Mouse (Mus musculus) midbrain, postnatal 0 days (tissue): Measurements from ENCODE around the gene E330021D16Rik. TPM values are rescaled to one million over a fixed set of nuclear protein-coding genes. Genes with fewer than 3 reads are reported as not detected.

Source experiments
- ATAC-seq: fragments of 200-750 bp; cut with Nextera tagmentation; 2 replicates; pipeline ENCODE4 v1.8.0; 2017; ENCODE audit warnings: moderate number of reproducible peaks, mild to moderate bottlenecking, moderate TSS enrichment, moderate library complexity; ENCODE audit not compliant: low FRiP score
- DNase-seq: peaks from one replicate; pipeline ENCODE4 v3.0.0-alpha.2; 2015; ENCODE audit warnings: low spot score
- H3K27ac ChIP-seq: fragments of 300-500 bp; sonication (generic); 2 replicates; pipeline ENCODE4 v1.5.1; 2014; ENCODE audit warnings: low read depth, mild to moderate bottlenecking, low read length, mixed read lengths
- H3K27me3 ChIP-seq: fragments of 300-500 bp; sonication (generic); 2 replicates; pipeline ENCODE4 v1.6.1; 2014; ENCODE audit warnings: low read length, control low read depth, mixed read lengths; ENCODE audit not compliant: insufficient read depth
- H3K36me3 ChIP-seq: fragments of 300-500 bp; sonication (generic); 2 replicates; pipeline ENCODE4 v1.6.1; 2014; ENCODE audit warnings: low read length, control low read depth, mixed read lengths; ENCODE audit not compliant: insufficient read depth
- H3K4me1 ChIP-seq: fragments of 300-500 bp; sonication (generic); 2 replicates; pipeline ENCODE4 v1.6.1; 2014; ENCODE audit warnings: mild to moderate bottlenecking, control low read depth, antibody characterized with exemption, low read length, mixed read lengths; ENCODE audit not compliant: insufficient read depth
- H3K4me2 ChIP-seq: fragments of 300-500 bp; sonication (generic); 2 replicates; pipeline ENCODE4 v1.6.1; 2014; ENCODE audit warnings: low read depth, mild to moderate bottlenecking, low read length, mixed read lengths; ENCODE audit not compliant: poor library complexity, severe bottlenecking
- H3K4me3 ChIP-seq: fragments of 300-500 bp; sonication (generic); 2 replicates; pipeline ENCODE4 v1.5.1; 2014; ENCODE audit warnings: low read depth, mild to moderate bottlenecking, low read length, moderate library complexity
- H3K9ac ChIP-seq: fragments of 300-500 bp; sonication (generic); replicated peaks from 2 replicates; pipeline ENCODE4 v1.6.1; 2014; ENCODE audit warnings: mild to moderate bottlenecking, low read length, moderate library complexity, mixed read lengths; ENCODE audit not compliant: poor library complexity, severe bottlenecking
- H3K9me3 ChIP-seq: fragments of 300-500 bp; sonication (generic); 2 replicates; pipeline ENCODE4 v1.6.1; 2016; ENCODE audit warnings: low read length, control low read depth
- CTCF ChIP-seq: IDR thresholded peaks from 2 replicates; pipeline ENCODE4 v1.5.1; 2016; ENCODE audit warnings: antibody characterized with exemption, mild to moderate bottlenecking
- WGBS: fragments of 180-500 bp; shearing (Covaris S2); extraction: QIAGEN DNeasy Blood & Tissue Kit; methylation state at CpG from one replicate; pipeline ENCODE4 v1.1.7; 2014; 5-methylcytosine and 5-hydroxymethylcytosine counted together
- polyA plus RNA-seq: library from polyadenylated mRNA; unstranded; fragments of >200 nt; fragmentation: Nextera tagmentation; extraction: Ambion mirVana; gene quantifications from 2 replicates; pipeline ENCODE4 v1.2.1, GENCODE M21; 2015
- total RNA-seq: library from RNA; depleted of rRNA; stranded (reverse); fragments of >200 nt; gene quantifications from 2 replicates; pipeline ENCODE4 v1.2.3, GENCODE M21; 2014

E330021D16Rik gene
- total and polyA plus RNA-seq, 2 experiments from 2014 or later = not detected

DNA sequence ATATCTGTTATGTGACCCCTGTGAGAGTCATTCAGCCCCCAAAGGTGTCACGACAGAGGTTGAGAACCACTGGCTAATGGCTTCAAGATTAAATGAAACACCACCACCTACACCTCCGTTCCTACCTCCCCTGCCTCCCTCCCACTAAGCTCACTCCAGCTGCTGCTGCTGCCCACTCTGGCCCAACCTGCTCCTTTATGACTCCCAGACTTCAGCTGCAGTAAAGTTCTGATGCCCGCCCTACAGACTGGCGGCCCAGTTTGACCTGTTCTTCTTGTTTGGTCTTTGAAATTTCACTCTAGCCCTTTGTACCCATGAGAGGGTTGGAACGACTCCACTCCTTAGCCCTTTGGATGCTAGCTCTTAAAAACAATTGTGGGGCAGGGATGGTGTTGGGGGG, 10.6 kb upstream of the E330021D16Rik start:
- 92% methylated on average over 5 of the region's 5 CpGs for WGBS
- ATAC-seq = no peak
- no peak for TF ChIP-seq CTCF

DNA sequence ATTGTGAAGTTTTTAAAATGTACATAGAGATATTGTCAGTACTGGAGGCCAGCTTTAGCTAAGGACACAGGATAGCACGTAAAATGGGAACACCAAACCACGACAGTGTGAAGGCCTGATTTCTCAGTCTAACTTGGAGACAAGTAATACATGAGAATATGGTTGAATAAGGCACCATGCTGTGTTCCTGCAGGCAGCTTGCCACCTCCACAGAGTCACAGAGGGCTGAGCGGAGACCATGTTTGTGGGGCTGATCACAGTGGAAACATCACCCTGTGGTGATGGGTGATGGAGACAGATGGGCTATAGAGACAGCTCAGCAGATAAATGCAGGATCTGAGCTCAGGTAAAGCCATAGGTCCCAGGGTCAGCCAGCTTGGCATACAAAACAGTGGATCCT, 8.8 kb upstream of the E330021D16Rik start:
- no peak for ATAC-seq
- Histone ChIP-seq H3K36me3 (no peaks in the 10 kb centered on the region), H3K9ac (no peak overlapping the region), H3K4me1 (no peaks in the 10 kb centered on the region), H3K9me3 (no peaks in the 10 kb centered on the region), H3K27me3 (no peaks in the 10 kb centered on the region), H3K4me3 (no peak overlapping the region), H3K4me2 (no peak overlapping the region), H3K27ac (no peak overlapping the region)
- no peak for TF ChIP-seq CTCF
- no peak for DNase-seq
- 85% methylated on average over 3 of the region's 3 CpGs for WGBS

More for the DNA sequence above, 10.6 kb upstream of the E330021D16Rik start:
- Histone ChIP-seq H3K27me3 (no peaks in the 10 kb centered on the region), H3K4me2 (no peak overlapping the region), H3K9ac (no peak overlapping the region), H3K36me3 (no peaks in the 10 kb centered on the region), H3K4me1 (no peaks in the 10 kb centered on the region), H3K27ac (no peak overlapping the region), H3K4me3 (no peak overlapping the region), H3K9me3 (no peaks in the 10 kb centered on the region)
- DNase-seq = no peak

DNA sequence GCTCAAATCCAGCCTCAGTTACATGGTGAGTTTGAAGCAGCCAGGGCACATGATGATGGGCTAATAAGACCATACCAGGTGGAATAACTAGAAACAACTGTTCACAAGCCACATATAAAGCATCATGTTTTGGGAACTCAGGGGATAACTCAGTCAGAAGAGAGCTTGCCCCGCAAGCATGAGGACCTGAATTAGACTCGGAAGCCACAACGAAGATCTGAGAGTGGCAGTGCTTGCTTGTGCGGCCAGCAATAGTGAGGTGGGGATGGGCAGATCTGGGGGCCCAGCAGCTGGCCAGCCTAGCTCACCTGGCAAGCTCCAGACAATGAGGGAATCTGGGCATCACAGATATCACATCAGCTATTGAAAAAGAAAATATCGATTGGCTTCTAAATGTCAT, 7.8 kb upstream of the E330021D16Rik start:
- ATAC-seq = no peak
- H3K36me3 ChIP-seq = no peaks in the 10 kb centered on the region
- no peak for DNase-seq
- H3K27me3 ChIP-seq = no peaks in the 10 kb centered on the region
- H3K4me1 ChIP-seq = no peaks in the 10 kb centered on the region
- no peaks in the 10 kb centered on the region for H3K9me3 ChIP-seq
- 98% methylated on average over 5 of the region's 5 CpGs for WGBS
- no peak for TF ChIP-seq CTCF
- no peak overlapping the region for H3K9ac ChIP-seq
- H3K4me2 ChIP-seq = no peak overlapping the region
- H3K27ac ChIP-seq = no peak overlapping the region
- H3K4me3 ChIP-seq = no peak overlapping the region

DNA sequence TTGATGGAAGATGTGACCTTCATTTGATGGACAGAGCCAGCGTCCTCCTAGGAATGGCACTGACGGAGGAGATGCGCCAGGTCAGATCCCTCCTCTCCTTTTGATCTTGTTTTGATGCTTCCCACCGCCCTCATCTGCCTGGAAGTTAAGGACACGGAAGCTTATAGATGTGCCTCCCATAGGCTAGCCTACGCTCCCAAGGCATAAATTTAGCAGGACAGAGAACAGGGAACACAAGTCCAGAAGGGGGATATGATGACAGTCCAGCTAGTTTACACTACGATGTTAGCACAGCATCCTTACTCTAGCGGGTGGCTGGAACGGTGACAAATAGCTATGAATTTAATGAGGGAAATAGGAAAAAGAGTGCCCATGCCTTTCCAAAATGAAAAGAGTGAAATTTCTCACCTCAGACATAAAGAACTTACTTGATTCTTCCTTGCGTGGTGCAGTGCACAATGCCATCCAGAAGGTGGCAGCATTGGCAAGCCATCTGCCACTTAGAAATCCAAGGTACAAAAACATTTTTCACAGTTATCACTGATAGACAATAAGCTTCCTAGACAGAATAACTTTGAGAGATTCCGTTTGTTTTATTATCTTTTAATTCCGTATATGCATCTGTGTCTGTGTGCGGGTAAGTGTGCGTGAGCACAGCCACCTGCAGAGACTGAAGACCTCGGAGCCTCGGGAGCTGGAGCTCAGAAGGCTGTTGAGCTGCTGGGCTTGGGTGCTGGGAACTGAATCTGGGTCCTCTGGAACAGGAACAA, 6.9 kb upstream of the E330021D16Rik start:
- Histone ChIP-seq H3K27me3 (no peaks in the 10 kb centered on the region), H3K4me2 (no peak overlapping the region), H3K9me3 (no peaks in the 10 kb centered on the region), H3K4me3 (no peak overlapping the region), H3K36me3 (no peaks in the 10 kb centered on the region), H3K4me1 (no peaks in the 10 kb centered on the region), H3K27ac (no peak overlapping the region), H3K9ac (no peak overlapping the region)
- 58% methylated on average over 16 of the region's 16 CpGs for WGBS
- ATAC-seq (0 out of 2 replicates have a peak, but pooled peaks have one; percentile 34), DNase-seq (peak; percentile 71)
- TF ChIP-seq CTCF = peak; percentile 97

DNA sequence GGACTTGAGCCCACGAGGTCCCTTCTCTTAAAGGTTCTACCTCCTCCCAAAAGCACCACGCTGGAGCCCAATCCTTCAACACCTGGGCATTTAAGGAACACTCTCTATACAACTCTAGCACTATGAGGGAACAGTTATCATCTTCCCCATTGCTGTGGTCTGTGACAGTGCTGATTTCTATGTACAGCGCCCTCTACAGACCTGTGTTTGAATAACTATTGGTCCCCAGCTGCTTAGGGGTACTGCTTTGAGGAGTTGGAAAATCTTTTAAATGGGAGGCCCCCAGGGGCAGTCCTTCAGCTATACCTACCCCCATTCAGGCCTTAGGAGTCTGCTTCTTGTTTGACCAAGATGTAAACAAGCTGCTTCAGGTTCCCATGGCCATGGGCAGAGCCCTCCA, 5.7 kb upstream of the E330021D16Rik start:
- Histone ChIP-seq H3K4me1 (no peaks in the 10 kb centered on the region), H3K4me2 (no peak overlapping the region), H3K27me3 (no peaks in the 10 kb centered on the region), H3K4me3 (no peak overlapping the region), H3K9me3 (no peaks in the 10 kb centered on the region), H3K27ac (no peak overlapping the region), H3K9ac (no peak overlapping the region), H3K36me3 (no peaks in the 10 kb centered on the region)
- no peak for ATAC-seq
- DNase-seq = peak; percentile 8
- WGBS = 60% methylated on average over 3 of the region's 3 CpGs
- TF ChIP-seq CTCF = peak; percentile 26
